Mouse (Mus musculus) MEL (cell line): Measurements from ENCODE around the gene Alg3. TPM values are rescaled to one million over a fixed set of nuclear protein-coding genes. Genes with fewer than 3 reads are reported as not detected.

Experiments
- DNase-seq: peaks from one replicate; pipeline ENCODE4 v3.0.0; 2011; ENCODE audit warnings: low read depth, low spot score
- H3K27ac ChIP-seq: 2 replicates; pipeline ENCODE4 v1.5.1; 2012; ENCODE audit warnings: low read depth, mild to moderate bottlenecking, control low read depth, low read length, moderate library complexity; ENCODE audit not compliant: control insufficient read depth
- H3K27me3 ChIP-seq, 2 experiments: fragments of 150-350 bp in 1 of 2; sonication (generic) in 1 of 2; 2 replicates each; pipeline ENCODE4 v1.6.1; 2012; ENCODE audit warnings: low read length in 2 of 2, mild to moderate bottlenecking in 2 of 2, improper control_type of control experiment in 1 of 2, moderate library complexity in 1 of 2; ENCODE audit not compliant: insufficient read depth in 2 of 2, control insufficient read depth in 1 of 2
- H3K36me3 ChIP-seq, 2 experiments: 2 replicates each; pipeline ENCODE4 v1.6.1; 2012 to 2014; ENCODE audit warnings: low read length in 2 of 2, improper control_type of control experiment in 1 of 2, inconsistent platforms in 1 of 2, mild to moderate bottlenecking in 1 of 2; ENCODE audit not compliant: insufficient read depth in 2 of 2, control insufficient read depth in 1 of 2
- H3K4me1 ChIP-seq, 2 experiments: fragments of 150-350 bp in 1 of 2; sonication (generic) in 1 of 2; 2 replicates each; pipeline ENCODE4 v1.6.1; 2012; ENCODE audit warnings: low read length in 2 of 2, improper control_type of control experiment in 1 of 2, mild to moderate bottlenecking in 1 of 2; ENCODE audit not compliant: insufficient read depth in 2 of 2, control insufficient read depth in 1 of 2
- H3K4me3 ChIP-seq, 2 experiments: fragments of 150-350 bp in 1 of 2; sonication (generic) in 1 of 2; 2 replicates each; pipeline ENCODE4 v1.5.1; 2012; ENCODE audit warnings: low read depth in 2 of 2, low read length in 2 of 2, mild to moderate bottlenecking in 2 of 2, moderate library complexity in 2 of 2, control low read depth in 1 of 2, improper control_type of control experiment in 1 of 2; ENCODE audit not compliant: control insufficient read depth in 1 of 2, insufficient read depth in 1 of 2
- H3K79me2 ChIP-seq: 2 replicates; pipeline ENCODE4 v1.6.1; 2012; ENCODE audit warnings: mild to moderate bottlenecking, low read length, moderate library complexity; ENCODE audit not compliant: control insufficient read depth, poor library complexity, insufficient read depth
- H3K9ac ChIP-seq: 2 replicates; pipeline ENCODE4 v1.6.1; 2012; ENCODE audit warnings: low read depth, mild to moderate bottlenecking, control low read depth, low read length, moderate library complexity; ENCODE audit not compliant: control insufficient read depth, poor library complexity, severe bottlenecking
- H3K9me3 ChIP-seq: fragments of 150-350 bp; sonication (generic); replicated peaks from 2 replicates; pipeline ENCODE4 v1.6.1; 2012; ENCODE audit warnings: mild to moderate bottlenecking, low read length, improper control_type of control experiment, moderate library complexity; ENCODE audit not compliant: insufficient read depth
- CTCF ChIP-seq, 3 experiments: IDR thresholded peaks in 2 of 3; conservative IDR thresholded peaks in 1 of 3; 2 replicates each; pipeline ENCODE4 v1.5.1; 2011 to 2012; ENCODE audit warnings: low read length in 3 of 3, low read depth in 2 of 3, mild to moderate bottlenecking in 2 of 3, improper control_type of control experiment in 1 of 3, inconsistent platforms in 1 of 3, mixed read lengths in 1 of 3, moderate library complexity in 1 of 3; ENCODE audit not compliant: control insufficient read depth in 1 of 3, insufficient read depth in 1 of 3, poor library complexity in 1 of 3, severe bottlenecking in 1 of 3
- GABPA ChIP-seq: IDR thresholded peaks from 2 replicates; pipeline ENCODE4 v1.6.1; 2012; ENCODE audit warnings: low read depth, mild to moderate bottlenecking, inconsistent platforms, low read length, improper control_type of control experiment, moderate library complexity
- GATA1 ChIP-seq: IDR thresholded peaks from 2 replicates; pipeline ENCODE4 v1.6.1; 2011; ENCODE audit warnings: low read depth, low read length, improper control_type of control experiment
- HCFC1 ChIP-seq: IDR thresholded peaks from 2 replicates; pipeline ENCODE4 v1.6.1; 2012; ENCODE audit warnings: low read depth, mild to moderate bottlenecking, inconsistent platforms, low read length, improper control_type of control experiment, moderate library complexity
- KAT2A ChIP-seq: conservative IDR thresholded peaks from 2 replicates; pipeline ENCODE4 v1.6.1; 2012; ENCODE audit warnings: low read depth, low read length, improper control_type of control experiment, inconsistent platforms
- MAFK ChIP-seq: IDR thresholded peaks from 2 replicates; pipeline ENCODE4 v1.6.1; 2011; ENCODE audit warnings: low read depth, mild to moderate bottlenecking, low read length, improper control_type of control experiment, borderline replicate concordance
- MAZ ChIP-seq: IDR thresholded peaks from 2 replicates; pipeline ENCODE4 v1.6.1; 2012; ENCODE audit warnings: low read depth, mild to moderate bottlenecking, inconsistent platforms, low read length, improper control_type of control experiment
- MXI1 ChIP-seq: IDR thresholded peaks from 2 replicates; pipeline ENCODE4 v1.6.1; 2011; ENCODE audit warnings: mild to moderate bottlenecking, low read depth, low read length, improper control_type of control experiment
- MYB ChIP-seq: IDR thresholded peaks from 2 replicates; pipeline ENCODE4 v1.6.1; 2011; ENCODE audit warnings: mild to moderate bottlenecking, low read depth, low read length, improper control_type of control experiment
- NELFE ChIP-seq: IDR thresholded peaks from 2 replicates; pipeline ENCODE4 v1.6.1; 2011; ENCODE audit warnings: low read depth, low read length, improper control_type of control experiment
- NRF1 ChIP-seq: IDR thresholded peaks from 2 replicates; pipeline ENCODE4 v1.6.1; 2014; ENCODE audit warnings: low read depth, mild to moderate bottlenecking, inconsistent platforms, low read length, improper control_type of control experiment, moderate library complexity; ENCODE audit not compliant: poor library complexity, insufficient read depth, severe bottlenecking
- POLR2A ChIP-seq, 2 experiments: IDR thresholded peaks; 2 replicates each; pipeline ENCODE4 v1.6.1; 2011 to 2012; ENCODE audit warnings: low read length in 2 of 2, mild to moderate bottlenecking in 2 of 2, control low read depth in 1 of 2, improper control_type of control experiment in 1 of 2, low read depth in 1 of 2, moderate library complexity in 1 of 2; ENCODE audit not compliant: control insufficient read depth in 1 of 2, insufficient read depth in 1 of 2, poor library complexity in 1 of 2
- POLR2AphosphoS5 ChIP-seq: IDR thresholded peaks from 2 replicates; pipeline ENCODE4 v1.6.1; 2012; ENCODE audit warnings: low read depth, borderline replicate concordance, mild to moderate bottlenecking, inconsistent platforms, low read length, moderate library complexity, mixed read lengths
- RAD21 ChIP-seq: IDR thresholded peaks from 2 replicates; pipeline ENCODE4 v1.6.1; 2011; ENCODE audit warnings: mild to moderate bottlenecking, low read depth, low read length, improper control_type of control experiment
- RCOR1 ChIP-seq: IDR thresholded peaks from 2 replicates; pipeline ENCODE4 v1.6.1; 2012; ENCODE audit warnings: low read depth, mild to moderate bottlenecking, inconsistent platforms, low read length, improper control_type of control experiment
- SMC3 ChIP-seq: IDR thresholded peaks from 2 replicates; pipeline ENCODE4 v1.6.1; 2011; ENCODE audit warnings: low read depth, low read length, improper control_type of control experiment
- UBTF ChIP-seq: IDR thresholded peaks from 2 replicates; pipeline ENCODE4 v1.6.1; 2012; ENCODE audit warnings: low read depth, mild to moderate bottlenecking, inconsistent platforms, low read length, improper control_type of control experiment, moderate library complexity, borderline replicate concordance; ENCODE audit not compliant: insufficient read depth
- USF1 ChIP-seq: IDR thresholded peaks from 2 replicates; pipeline ENCODE4 v1.6.1; 2014; ENCODE audit warnings: low read depth, mild to moderate bottlenecking, inconsistent platforms, low read length, improper control_type of control experiment, moderate library complexity
- ZKSCAN1 ChIP-seq: IDR thresholded peaks from 2 replicates; pipeline ENCODE4 v1.6.1; 2012; ENCODE audit warnings: low read depth, mild to moderate bottlenecking, inconsistent platforms, low read length, improper control_type of control experiment, moderate library complexity
- ZMIZ1 ChIP-seq: IDR thresholded peaks from 2 replicates; pipeline ENCODE4 v1.6.1; 2012; ENCODE audit warnings: low read depth, mild to moderate bottlenecking, inconsistent platforms, low read length, improper control_type of control experiment, moderate library complexity
- ZNF384 ChIP-seq: IDR thresholded peaks from 2 replicates; pipeline ENCODE4 v1.6.1; 2012; ENCODE audit warnings: low read depth, mild to moderate bottlenecking, inconsistent platforms, low read length, improper control_type of control experiment
- polyA plus RNA-seq, 2 experiments: library from polyadenylated mRNA; stranded (reverse) in 1 of 2; unstranded in 1 of 2; fragments of >175 nt in 1 of 2; fragments of >200 nt in 1 of 2; gene quantifications; 2 replicates each; pipeline versions ENCODE4 v1.2.1 to v1.2.4; 2012; ENCODE audit warnings: low replicate concordance in 2 of 2, low read depth in 1 of 2; ENCODE audit not compliant: insufficient read length in 2 of 2, insufficient read depth in 1 of 2, missing spikeins in 1 of 2
- total RNA-seq: library from RNA; depleted of rRNA; stranded (reverse); fragments of 300-350 nt; gene quantifications from 2 replicates; pipeline ENCODE4 v1.2.3, GENCODE M21; 2012

Alg3 gene
- total and polyA plus RNA-seq, 3 experiments, result 25.6 to 218 (median 67.6) TPM

DNA sequence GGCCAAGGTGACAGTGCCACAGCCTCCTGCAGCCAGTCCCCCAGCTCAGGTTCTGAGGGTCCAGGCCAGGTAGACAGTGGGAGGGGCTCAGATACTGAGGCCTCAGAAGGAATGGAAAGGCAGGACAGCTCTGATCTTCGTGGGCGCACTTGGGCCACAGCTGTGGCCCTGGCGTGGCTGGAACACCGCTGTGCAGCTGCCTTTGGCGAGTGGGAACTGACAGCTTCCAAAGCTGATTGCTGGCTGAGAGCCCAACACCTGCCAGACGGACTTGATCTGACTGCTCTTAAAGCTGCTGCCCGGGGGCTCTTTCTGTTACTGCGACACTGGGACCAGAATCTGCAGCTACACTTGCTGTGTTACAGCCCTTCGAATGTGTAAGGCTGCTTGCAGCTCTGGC lies 6.8 kb downstream of the Alg3 start:
- Histone ChIP-seq H3K36me3 (peaks cover 0 to 2% of the 10 kb centered on the region in 2 experiments; a peak in 2 of 4 replicates), H3K4me3 (no peak overlapping the region), H3K9me3 (no peaks in the 10 kb centered on the region), H3K79me2 (peaks cover 7% of the 10 kb centered on the region), H3K4me1 (no peaks in the 10 kb centered on the region), H3K27me3 (no peaks in the 10 kb centered on the region), H3K9ac (no peak overlapping the region), H3K27ac (no peak overlapping the region)
- no peak for DNase-seq
- TF ChIP-seq MAFK (no peak), USF1 (no peak), NRF1 (no peak), GABPA (no peak), MXI1 (no peak), ZKSCAN1 (no peak), SMC3 (no peak), POLR2AphosphoS5 (no peak), POLR2A (IDR thresholded peaks at IDR 0.05; ENCODE audit: control insufficient read depth in 1 of 2, insufficient read depth in 1 of 2, low read depth in 1 of 2, low read length in 2 of 2, poor library complexity in 1 of 2) (no peak), MYB (no peak), MAZ (no peak)

DNA sequence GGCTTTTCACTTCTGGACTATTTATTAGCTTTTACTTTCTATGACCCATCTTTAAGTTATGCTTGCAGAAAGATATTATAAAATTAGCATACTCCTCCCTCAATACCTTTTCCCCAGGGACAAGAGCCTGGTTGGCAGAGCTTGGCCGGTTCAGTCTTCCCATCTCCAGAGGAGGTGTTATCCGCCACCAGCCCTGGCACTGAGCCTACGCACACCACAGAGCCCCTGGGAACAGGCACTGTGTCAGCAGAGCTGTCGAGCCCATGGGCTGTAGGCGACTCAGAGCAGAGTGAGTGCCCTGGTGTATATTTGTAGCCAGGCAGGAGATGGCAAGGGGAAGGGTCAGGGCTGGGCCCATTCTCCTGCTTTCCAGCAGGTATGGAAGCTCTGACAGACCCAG lies 11.0 kb downstream of the Alg3 start:
- Histone ChIP-seq H3K27me3 (no peaks in the 10 kb centered on the region), H3K79me2 (no peaks in the 10 kb centered on the region), H3K4me3 (no peak overlapping the region), H3K9ac (no peak overlapping the region), H3K36me3 (peaks cover 0 to 7% of the 10 kb centered on the region in 2 experiments; a peak in 2 of 4 replicates), H3K9me3 (no peaks in the 10 kb centered on the region), H3K4me1 (peaks cover under 1 to 10% of the 10 kb centered on the region in 2 experiments; a peak in 3 of 4 replicates), H3K27ac (no peak overlapping the region)
- DNase-seq, result no peak
- TF ChIP-seq RAD21 (no peak), KAT2A (no peak), MAFK (no peak), UBTF (no peak), MYB (no peak), CTCF (IDR thresholded peaks at IDR 0.05 in 2 of 3, conservative IDR thresholded peaks at IDR 0.05 in 1 of 3; ENCODE audit: control insufficient read depth in 1 of 3, insufficient read depth in 1 of 3, low read depth in 2 of 3, low read length in 3 of 3, poor library complexity in 1 of 3, severe bottlenecking in 1 of 3) (no peak), HCFC1 (no peak), RCOR1 (no peak), MXI1 (no peak), NELFE (no peak), ZNF384 (no peak), NRF1 (no peak), GATA1 (no peak), ZMIZ1 (no peak)
